Mouse (Mus musculus): ENCODE measurements at regions not wholly inside any gene's neighbourhood (a gene's known extent, or its start where the extent isn't known, plus 50 kb on each side); places are given as distances from the start of the nearest gene placed in this dataset.

GRCm38 (mm10) chr1:44331732-44332131 lies 113.0 kb upstream of the Mettl21e start:
- DNase-seq (ENCODE audit: low read depth, low spot score): peak; percentile 95

DNA sequence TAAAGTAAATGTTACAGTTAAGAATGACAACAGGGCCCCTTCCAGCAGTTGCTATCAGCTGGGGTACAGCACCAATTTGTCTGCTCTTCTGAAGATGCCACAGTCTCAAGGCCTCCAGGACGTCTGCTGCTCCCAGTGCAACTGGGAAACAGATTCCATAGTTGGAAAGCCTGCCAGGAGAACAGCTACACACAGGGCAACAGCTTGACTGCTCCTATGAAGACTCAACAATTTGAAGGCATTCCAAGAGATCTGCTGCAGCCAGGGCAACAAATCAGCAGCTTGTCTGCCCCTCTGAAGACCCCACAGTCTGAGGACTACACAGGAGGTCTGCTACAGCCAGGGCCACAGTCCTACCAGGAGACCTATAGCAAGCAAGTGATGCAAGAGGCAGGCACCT lies 106.7 kb upstream of the Mettl21e start:
- no peak for DNase-seq (ENCODE audit: low read depth, low spot score)

Data from ES-CJ7 (cell line).